Mouse (Mus musculus) adipose tissue, adult 10 weeks (tissue): ENCODE results near the gene Rnf126. TPM values are rescaled to one million over a fixed set of nuclear protein-coding genes. Genes with fewer than 3 reads are reported as not detected.

Source experiments
- polyA plus RNA-seq: library from polyadenylated mRNA; stranded (reverse); fragments of 350-450 nt; fragmentation: Illumina TruSeq; extraction: RNeasy Lipid Tissue Mini Kit (QIAGEN cat#74804); gene quantifications from one replicate; pipeline ENCODE4 v1.2.3, GENCODE M21; 2014; ENCODE audit warnings: low read depth, low replicate concordance

Gene Rnf126
- 37.4 TPM for polyA plus RNA-seq

GRCm38 (mm10) chr10:79766508-79767325 lies at the start of gene Rnf126:
Rnf126 (minus strand) TSS chr10:79766952.

GRCm38 (mm10) chr10:79793051-79793737 lies 26.4 kb upstream of the Rnf126 start, which contains the start of gene Palm:
Palm (plus strand) TSS chr10:79793572.

GRCm38 (mm10) chr10:79790861-79791260 lies 24.1 kb upstream of the Rnf126 start, which contains the start of gene Prss57:
Prss57 (minus strand) TSS chr10:79790961.

GRCm38 (mm10) chr10:79777103-79777531 lies 10.4 kb upstream of the Rnf126 start, which contains the start of gene Fstl3:
Fstl3 (plus strand) TSS chr10:79777272.

GRCm38 (mm10) chr10:79754856-79755516 lies 11.8 kb downstream of the Rnf126 start, which contains the start of gene Fgf22:
Fgf22 (plus strand) TSS chr10:79755076.

GRCm38 (mm10) chr10:79745898-79746773 lies 20.6 kb downstream of the Rnf126 start, which contains the start of gene Polrmt:
Polrmt (minus strand) TSS chr10:79746581.

GRCm38 (mm10) chr10:79716254-79716987 lies 50.3 kb downstream of the Rnf126 start, which contains the start of gene Hcn2:
Hcn2 (plus strand) TSS chr10:79716634.

Other genes with a start within 250 kb of the Rnf126 start
- 32.1 TPM for gene Plpp2, start 233.2 kb downstream of the Rnf126 start, polyA plus RNA-seq
- gene Mier2, start 211.8 kb downstream of the Rnf126 start, polyA plus RNA-seq: 21.9 TPM
- 5.1 TPM for gene Theg, start 179.6 kb downstream of the Rnf126 start, polyA plus RNA-seq
- not detected for gene C2cd4c, start 152.9 kb downstream of the Rnf126 start, polyA plus RNA-seq
- 4.0 TPM for gene Shc2, start 129.0 kb downstream of the Rnf126 start, polyA plus RNA-seq
- not detected for gene Odf3l2, start 121.2 kb downstream of the Rnf126 start, polyA plus RNA-seq
- gene Madcam1, start 102.4 kb downstream of the Rnf126 start, polyA plus RNA-seq: not detected
- gene Tpgs1, start 97.6 kb downstream of the Rnf126 start, polyA plus RNA-seq: 29.6 TPM
- 64.7 TPM for gene Cdc34, start 84.8 kb downstream of the Rnf126 start, polyA plus RNA-seq
- 0.63 TPM for gene Gzmm, start 77.9 kb downstream of the Rnf126 start, polyA plus RNA-seq
- gene Bsg, start 62.5 kb downstream of the Rnf126 start, polyA plus RNA-seq: 523 TPM
- 0.37 TPM for gene Hcn2, start 50.3 kb downstream of the Rnf126 start, polyA plus RNA-seq
- 24.5 TPM for gene Polrmt, start 20.4 kb downstream of the Rnf126 start, polyA plus RNA-seq
- gene Fgf22, start 11.9 kb downstream of the Rnf126 start, polyA plus RNA-seq: not detected
- 19.8 TPM for gene Fstl3, start 10.3 kb upstream of the Rnf126 start, polyA plus RNA-seq
- gene Prss57, start 24.0 kb upstream of the Rnf126 start, polyA plus RNA-seq: not detected
- gene Palm, start 26.6 kb upstream of the Rnf126 start, polyA plus RNA-seq: 60.4 TPM
- 1.5 TPM for gene Misp, start 54.0 kb upstream of the Rnf126 start, polyA plus RNA-seq
- gene Ptbp1, start 87.5 kb upstream of the Rnf126 start, polyA plus RNA-seq: 149 TPM
- gene Prtn3, start 107.5 kb upstream of the Rnf126 start, polyA plus RNA-seq: 14.3 TPM
- 7.2 TPM for gene Plppr3, start 107.7 kb upstream of the Rnf126 start, polyA plus RNA-seq
- gene Elane, start 119.3 kb upstream of the Rnf126 start, polyA plus RNA-seq: 0.67 TPM
- gene Cfd, start 123.9 kb upstream of the Rnf126 start, polyA plus RNA-seq: 6,422 TPM
- gene Med16, start 142.0 kb upstream of the Rnf126 start, polyA plus RNA-seq: 25.6 TPM
- gene Gm26602, start 143.9 kb upstream of the Rnf126 start, polyA plus RNA-seq: not detected
- gene Kiss1r, start 150.0 kb upstream of the Rnf126 start, polyA plus RNA-seq: 2.7 TPM
- 81.2 TPM for gene R3hdm4, start 154.3 kb upstream of the Rnf126 start, polyA plus RNA-seq
- 4.9 TPM for gene Arid3a, start 160.1 kb upstream of the Rnf126 start, polyA plus RNA-seq
- 22.5 TPM for gene Wdr18, start 193.2 kb upstream of the Rnf126 start, polyA plus RNA-seq
- not detected for gene Grin3b, start 203.8 kb upstream of the Rnf126 start, polyA plus RNA-seq
- 86.6 TPM for gene Tmem259, start 217.4 kb upstream of the Rnf126 start, polyA plus RNA-seq
- 46.6 TPM for gene Cnn2, start 221.6 kb upstream of the Rnf126 start, polyA plus RNA-seq
- 3.8 TPM for gene Abca7, start 229.5 kb upstream of the Rnf126 start, polyA plus RNA-seq
- 13.2 TPM for gene Arhgap45, start 249.7 kb upstream of the Rnf126 start, polyA plus RNA-seq